Comparison of ENCODE assay signal across 20 mouse cellular contexts in genomic region chr16:13049321-13049720, GRCm38 (mm10).
"Had no signal": no experiment of that assay in that cellular context is flagged by ENCODE, and none has a peak within 500 bp of the region (broad histone marks: within the 10 kb centered on the region; RNA-seq: fewer than 3 reads in every experiment).

No protein-coding gene starts in this region.

- H3K27ac ChIP-seq: kidney, embryonic 15.5 days; limb, embryonic 12.5 days; limb, embryonic 15.5 days; liver, embryonic 15.5 days; macrophage; midbrain, embryonic 13.5 days; stomach, postnatal 0 days had no signal

- H3K9me3 ChIP-seq: kidney, embryonic 15.5 days; limb, embryonic 12.5 days; limb, embryonic 15.5 days; liver, embryonic 15.5 days had no signal

- H3K27me3 ChIP-seq: kidney, embryonic 15.5 days; limb, embryonic 12.5 days; limb, embryonic 15.5 days; liver, embryonic 15.5 days; midbrain, embryonic 13.5 days had no signal

- H3K4me2 ChIP-seq: kidney, embryonic 15.5 days; limb, embryonic 12.5 days; limb, embryonic 15.5 days; liver, embryonic 11.5 days; liver, embryonic 15.5 days; midbrain, embryonic 13.5 days had no signal

- H3K4me1 ChIP-seq: limb, embryonic 12.5 days; limb, embryonic 15.5 days; liver, embryonic 15.5 days; midbrain, embryonic 13.5 days had no signal

- H3K36me3 ChIP-seq: kidney, embryonic 15.5 days; limb, embryonic 12.5 days; limb, embryonic 15.5 days; liver, embryonic 15.5 days; midbrain, embryonic 13.5 days had no signal

- H3K4me3 ChIP-seq: kidney, embryonic 15.5 days; limb, embryonic 12.5 days; limb, embryonic 15.5 days; liver, embryonic 15.5 days; midbrain, embryonic 13.5 days had no signal

- H3K9ac ChIP-seq: kidney, embryonic 15.5 days; limb, embryonic 12.5 days; limb, embryonic 15.5 days; liver, embryonic 15.5 days; midbrain, embryonic 13.5 days had no signal

- DNase-seq: kidney, adult 11 months; kidney, adult 8-10 months; kidney, postnatal 10 days; kidney, postnatal 36 days; left cerebral cortex, postnatal 4 days; lung, adult 18-20 months; right cerebral cortex, adult 18-20 months; right cerebral cortex, postnatal 14 days; right cerebral cortex, postnatal 4 days; thymus, adult 2 months; thymus, postnatal 25 days had no signal

- ATAC-seq: midbrain, embryonic 13.5 days; midbrain, embryonic 16.5 days had no signal
